Mouse (Mus musculus): ENCODE measurements around the gene Gm37240. TPM values are rescaled to one million over a fixed set of nuclear protein-coding genes. Genes with fewer than 3 reads are reported as not detected.

Gene Gm37240
- polyA plus RNA-seq, 1 experiment from 2014 or later = 11.4 TPM

DNA sequence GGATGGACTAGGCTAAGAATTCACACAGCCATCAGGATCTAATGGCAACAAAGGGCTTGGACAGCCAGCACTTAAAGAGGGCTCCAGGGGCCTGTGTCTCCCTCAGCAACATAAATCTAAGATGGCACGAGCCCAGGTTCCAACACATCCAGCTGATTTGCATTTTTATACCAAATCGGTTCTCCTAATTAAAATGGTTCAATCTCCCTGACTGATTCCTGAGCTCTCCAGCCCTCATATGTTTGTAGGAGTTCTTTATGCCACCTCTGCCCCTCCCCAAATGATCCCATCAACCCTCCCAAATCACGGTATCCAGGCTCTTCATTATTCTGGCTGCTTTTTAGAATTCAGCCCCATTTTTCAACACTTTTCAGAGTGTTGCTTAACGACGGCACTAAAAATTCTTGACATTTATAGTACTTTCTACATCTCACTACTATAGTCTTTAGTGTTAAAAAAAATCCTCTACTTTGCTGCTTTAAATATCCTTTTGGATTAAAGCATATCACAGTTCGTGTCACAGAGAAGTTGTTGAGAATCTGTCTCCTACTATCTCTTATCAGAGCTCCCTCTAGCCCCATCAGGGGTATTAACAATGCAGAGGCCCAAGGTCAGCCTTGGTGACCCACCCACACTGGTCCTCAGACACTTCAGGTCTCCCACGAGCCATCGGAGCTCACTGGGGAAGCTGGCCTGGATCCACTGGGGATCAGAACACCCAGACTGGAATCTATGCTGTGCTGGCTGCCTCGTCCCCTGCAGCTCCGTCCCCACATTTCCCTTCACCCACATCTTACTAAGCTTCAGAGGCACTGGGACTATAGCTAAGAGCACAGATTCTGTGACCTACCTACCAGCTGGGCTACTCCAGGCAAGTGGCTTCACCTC, 225.1 kb downstream of the Gm37240 start:
- H3K4me3 ChIP-seq (replicated peaks; ENCODE audit: low read length) = no peak overlapping the region
- no peak overlapping the region for H3K27ac ChIP-seq (ENCODE audit: low read length)
- no peaks in the 10 kb centered on the region for H3K4me1 ChIP-seq (ENCODE audit: control insufficient read depth, insufficient read depth, low read length)
- H3K9me3 ChIP-seq (replicated peaks; ENCODE audit: control insufficient read depth, low read length) = no peaks in the 10 kb centered on the region
- H3K4me2 ChIP-seq (ENCODE audit: low read depth, low read length) = no peak overlapping the region
- H3K27me3 ChIP-seq (ENCODE audit: control insufficient read depth, insufficient read depth, low read length) = no peaks in the 10 kb centered on the region
- ATAC-seq (ENCODE audit: insufficient read depth, low FRiP score) = no peak
- 69% methylated on average over 10 of the region's 10 CpGs for WGBS
- H3K9ac ChIP-seq (ENCODE audit: low read length) = no peak overlapping the region
- no peaks in the 10 kb centered on the region for H3K36me3 ChIP-seq (ENCODE audit: control insufficient read depth, insufficient read depth, low read length)

DNA sequence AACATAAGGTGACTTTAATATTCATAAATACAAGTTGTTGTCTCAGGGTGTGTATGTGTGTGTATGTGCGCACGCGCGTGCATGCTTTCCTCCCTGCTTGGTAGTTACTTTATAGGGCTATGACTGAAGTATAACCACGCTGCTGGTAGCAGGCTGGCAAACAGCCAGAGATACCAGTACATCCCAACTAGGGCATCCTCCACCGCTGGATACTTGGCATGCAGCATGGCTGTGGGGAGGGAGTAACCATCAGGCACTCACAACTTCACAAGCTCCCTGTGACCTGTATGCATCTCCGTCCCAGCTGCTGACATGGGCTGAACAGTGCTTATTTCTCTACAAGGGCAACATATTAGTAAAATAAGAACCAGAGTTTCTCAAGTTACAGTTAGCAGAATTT, 227.6 kb downstream of the Gm37240 start:
- Histone ChIP-seq H3K4me3 (replicated peaks; ENCODE audit: low read length) (no peak overlapping the region), H3K4me2 (ENCODE audit: low read depth, low read length) (no peak overlapping the region), H3K27me3 (ENCODE audit: control insufficient read depth, insufficient read depth, low read length) (no peaks in the 10 kb centered on the region), H3K9ac (ENCODE audit: low read length) (no peak overlapping the region), H3K4me1 (ENCODE audit: control insufficient read depth, insufficient read depth, low read length) (no peaks in the 10 kb centered on the region), H3K36me3 (ENCODE audit: control insufficient read depth, insufficient read depth, low read length) (no peaks in the 10 kb centered on the region), H3K9me3 (replicated peaks; ENCODE audit: control insufficient read depth, low read length) (no peaks in the 10 kb centered on the region), H3K27ac (ENCODE audit: low read length) (no peak overlapping the region)
- 85% methylated on average over 7 of the region's 7 CpGs for WGBS
- ATAC-seq (ENCODE audit: insufficient read depth, low FRiP score) = no peak

DNA sequence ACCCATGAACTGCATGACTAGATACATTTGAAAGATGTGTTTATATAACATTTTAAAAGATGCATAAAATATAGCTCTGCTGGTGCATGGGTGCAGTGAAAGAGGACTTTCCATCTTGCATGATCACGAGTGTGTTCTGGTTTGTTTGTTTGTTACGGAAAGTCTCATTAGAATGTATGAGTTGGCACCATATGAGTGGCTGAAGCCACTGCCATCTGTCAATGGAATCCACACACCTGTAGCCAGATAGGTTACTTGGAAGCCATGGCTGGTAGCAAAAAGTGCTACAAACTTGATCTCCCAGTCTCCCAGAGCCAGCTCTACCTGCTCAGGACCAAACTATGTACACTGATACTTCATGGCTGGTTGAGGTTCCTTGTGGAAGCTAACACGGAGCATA, 231.8 kb downstream of the Gm37240 start:
- 94% methylated on average over 3 of the region's 3 CpGs for WGBS
- ATAC-seq (ENCODE audit: insufficient read depth, low FRiP score) = no peak
- Histone ChIP-seq H3K4me2 (ENCODE audit: low read depth, low read length) (no peak overlapping the region), H3K4me3 (replicated peaks; ENCODE audit: low read length) (no peak overlapping the region), H3K27me3 (ENCODE audit: control insufficient read depth, insufficient read depth, low read length) (no peaks in the 10 kb centered on the region), H3K9me3 (replicated peaks; ENCODE audit: control insufficient read depth, low read length) (no peaks in the 10 kb centered on the region), H3K9ac (ENCODE audit: low read length) (no peak overlapping the region), H3K36me3 (ENCODE audit: control insufficient read depth, insufficient read depth, low read length) (no peaks in the 10 kb centered on the region), H3K4me1 (ENCODE audit: control insufficient read depth, insufficient read depth, low read length) (no peaks in the 10 kb centered on the region), H3K27ac (ENCODE audit: low read length) (no peak overlapping the region)

DNA sequence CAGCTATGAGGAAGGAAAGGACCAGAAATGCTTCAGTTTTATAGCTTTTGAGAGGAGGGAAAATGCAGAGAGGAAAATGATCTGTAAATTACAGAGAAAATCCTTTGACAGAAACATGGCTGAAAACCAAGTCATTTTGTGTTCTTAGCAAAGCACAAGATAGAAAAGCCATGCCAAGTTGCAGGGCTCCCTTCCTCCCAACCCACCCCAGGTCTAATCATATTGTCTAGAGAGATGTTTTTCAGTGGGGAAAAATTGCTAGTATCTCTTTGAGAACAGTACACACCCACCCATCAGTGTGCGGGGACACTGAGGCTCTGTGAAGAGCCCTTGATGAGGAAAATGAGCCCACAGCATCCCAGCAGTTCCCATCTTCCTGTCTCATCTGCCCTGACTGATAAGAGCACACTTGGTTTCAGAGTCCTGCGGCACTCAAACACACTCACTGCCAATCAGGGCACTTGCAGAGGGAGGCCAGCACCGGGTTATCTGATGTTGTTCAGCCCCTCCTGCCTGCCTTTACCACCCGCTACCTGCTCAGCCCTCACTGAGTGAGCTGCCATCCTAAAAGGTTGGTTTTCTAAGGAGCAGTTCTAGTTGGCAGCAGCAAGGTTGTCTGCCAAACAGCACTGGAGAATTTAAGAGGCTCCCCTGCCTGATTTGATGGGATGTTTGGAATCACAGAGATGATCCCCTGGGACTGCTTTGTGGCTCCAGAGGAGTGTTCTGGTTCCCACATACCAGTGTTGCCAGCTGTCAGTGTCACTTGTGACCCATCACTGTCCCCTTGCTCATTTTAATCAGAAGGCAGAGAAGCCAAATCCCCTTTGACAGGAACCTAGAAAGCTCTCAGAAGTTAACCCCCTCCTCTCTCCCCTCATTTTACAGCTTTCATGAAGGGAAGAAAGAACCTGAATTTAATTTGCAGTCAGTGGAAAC, 234.3 kb downstream of the Gm37240 start:
- H3K9me3 ChIP-seq (replicated peaks; ENCODE audit: control insufficient read depth, low read length) = no peaks in the 10 kb centered on the region
- H3K4me2 ChIP-seq (ENCODE audit: low read depth, low read length) = no peak overlapping the region
- ATAC-seq (ENCODE audit: insufficient read depth, low FRiP score) = no peak
- no peaks in the 10 kb centered on the region for H3K27me3 ChIP-seq (ENCODE audit: control insufficient read depth, insufficient read depth, low read length)
- no peaks in the 10 kb centered on the region for H3K36me3 ChIP-seq (ENCODE audit: control insufficient read depth, insufficient read depth, low read length)
- no peak overlapping the region for H3K9ac ChIP-seq (ENCODE audit: low read length)
- H3K27ac ChIP-seq (ENCODE audit: low read length) = no peak overlapping the region
- WGBS = 71% methylated on average over 4 of the region's 4 CpGs
- no peak overlapping the region for H3K4me3 ChIP-seq (replicated peaks; ENCODE audit: low read length)
- H3K4me1 ChIP-seq (ENCODE audit: control insufficient read depth, insufficient read depth, low read length) = no peaks in the 10 kb centered on the region

DNA sequence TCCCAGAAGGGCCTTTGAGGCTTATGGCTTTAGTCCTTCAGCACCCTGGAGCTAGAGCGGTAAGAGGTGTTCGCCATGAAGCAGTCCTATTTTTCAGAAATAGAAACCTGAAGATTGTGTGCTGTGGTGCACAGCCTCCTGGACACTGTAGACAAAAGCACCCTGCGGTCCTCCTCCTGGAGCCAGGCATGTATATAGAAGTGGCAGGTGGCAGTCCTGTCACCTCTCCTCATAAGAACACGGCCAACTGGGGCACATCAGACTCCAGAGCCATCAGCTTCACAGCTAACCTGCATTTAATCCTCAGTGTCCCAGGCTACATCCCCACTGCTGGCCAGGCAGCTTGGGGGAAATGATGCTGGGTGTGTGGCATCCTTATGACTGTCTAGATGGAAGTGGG, 238.1 kb downstream of the Gm37240 start:
- H3K36me3 ChIP-seq (ENCODE audit: control insufficient read depth, insufficient read depth, low read length) = no peaks in the 10 kb centered on the region
- H3K9me3 ChIP-seq (replicated peaks; ENCODE audit: control insufficient read depth, low read length) = no peaks in the 10 kb centered on the region
- 95% methylated on average over 4 of the region's 4 CpGs for WGBS
- ATAC-seq (ENCODE audit: insufficient read depth, low FRiP score) = no peak
- no peak overlapping the region for H3K27ac ChIP-seq (ENCODE audit: low read length)
- H3K4me1 ChIP-seq (ENCODE audit: control insufficient read depth, insufficient read depth, low read length) = no peaks in the 10 kb centered on the region
- H3K9ac ChIP-seq (ENCODE audit: low read length) = no peak overlapping the region
- H3K27me3 ChIP-seq (ENCODE audit: control insufficient read depth, insufficient read depth, low read length) = no peaks in the 10 kb centered on the region
- H3K4me2 ChIP-seq (ENCODE audit: low read depth, low read length) = no peak overlapping the region
- no peak overlapping the region for H3K4me3 ChIP-seq (replicated peaks; ENCODE audit: low read length)

DNA sequence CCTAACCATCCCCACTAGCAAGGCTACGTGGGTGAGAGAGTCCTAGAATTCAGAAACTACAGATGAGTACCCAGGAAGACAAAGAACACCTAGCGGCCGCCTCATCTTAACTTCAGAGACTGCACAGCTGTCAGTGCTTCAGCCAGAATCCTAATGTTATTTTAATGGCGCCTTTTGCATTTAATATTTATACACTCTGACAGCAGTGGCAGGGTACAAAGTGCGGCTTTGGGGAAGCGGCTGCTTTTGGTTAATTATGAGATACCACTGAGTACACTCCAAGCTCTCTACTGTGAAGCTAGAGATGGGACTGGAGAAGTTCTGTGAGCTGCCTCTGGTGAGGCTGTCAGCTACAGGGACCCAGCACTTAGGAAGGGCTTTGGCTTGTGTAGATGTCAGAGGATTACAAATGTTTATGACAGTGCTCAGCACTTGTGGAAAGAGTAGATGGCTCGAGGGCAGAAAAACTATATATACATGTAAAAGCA, 241.8 kb downstream of the Gm37240 start:
- no peaks in the 10 kb centered on the region for H3K27me3 ChIP-seq (ENCODE audit: control insufficient read depth, insufficient read depth, low read length)
- no peak for ATAC-seq (ENCODE audit: insufficient read depth, low FRiP score)
- no peak overlapping the region for H3K27ac ChIP-seq (ENCODE audit: low read length)
- no peak overlapping the region for H3K9ac ChIP-seq (ENCODE audit: low read length)
- H3K36me3 ChIP-seq (ENCODE audit: control insufficient read depth, insufficient read depth, low read length) = no peaks in the 10 kb centered on the region
- no peak overlapping the region for H3K4me2 ChIP-seq (ENCODE audit: low read depth, low read length)
- H3K4me1 ChIP-seq (ENCODE audit: control insufficient read depth, insufficient read depth, low read length) = no peaks in the 10 kb centered on the region
- H3K9me3 ChIP-seq (replicated peaks; ENCODE audit: control insufficient read depth, low read length) = no peaks in the 10 kb centered on the region
- no peak overlapping the region for H3K4me3 ChIP-seq (replicated peaks; ENCODE audit: low read length)
- WGBS = 56% methylated on average over 7 of the region's 7 CpGs

DNA sequence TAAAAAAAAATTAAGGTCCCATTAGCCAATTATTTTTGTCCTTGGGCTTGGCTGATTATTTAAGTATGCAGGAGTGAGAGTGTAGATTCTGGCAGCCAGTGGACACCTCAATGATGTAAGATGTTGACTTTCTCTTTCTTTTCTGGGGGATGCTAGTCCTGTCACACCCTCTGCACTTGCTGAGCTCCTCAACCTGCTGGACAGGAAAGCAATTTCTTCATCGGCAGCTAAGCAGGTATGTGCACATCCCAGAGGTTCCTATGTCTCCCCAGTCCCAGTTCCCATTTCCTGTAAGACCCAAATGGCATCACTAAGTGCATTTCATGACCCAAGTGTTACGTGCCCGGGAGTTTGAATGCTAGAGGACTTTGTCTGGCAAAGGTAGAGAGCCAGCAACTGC, 242.5 kb downstream of the Gm37240 start:
- no peak overlapping the region for H3K27ac ChIP-seq (ENCODE audit: low read length)
- no peaks in the 10 kb centered on the region for H3K4me1 ChIP-seq (ENCODE audit: control insufficient read depth, insufficient read depth, low read length)
- no peak overlapping the region for H3K4me3 ChIP-seq (replicated peaks; ENCODE audit: low read length)
- no peak overlapping the region for H3K9ac ChIP-seq (ENCODE audit: low read length)
- no peaks in the 10 kb centered on the region for H3K9me3 ChIP-seq (replicated peaks; ENCODE audit: control insufficient read depth, low read length)
- no peak for ATAC-seq (ENCODE audit: insufficient read depth, low FRiP score)
- no peaks in the 10 kb centered on the region for H3K36me3 ChIP-seq (ENCODE audit: control insufficient read depth, insufficient read depth, low read length)
- 85% methylated on average over 3 of the region's 3 CpGs for WGBS
- no peak overlapping the region for H3K4me2 ChIP-seq (ENCODE audit: low read depth, low read length)
- H3K27me3 ChIP-seq (ENCODE audit: control insufficient read depth, insufficient read depth, low read length) = no peaks in the 10 kb centered on the region

DNA sequence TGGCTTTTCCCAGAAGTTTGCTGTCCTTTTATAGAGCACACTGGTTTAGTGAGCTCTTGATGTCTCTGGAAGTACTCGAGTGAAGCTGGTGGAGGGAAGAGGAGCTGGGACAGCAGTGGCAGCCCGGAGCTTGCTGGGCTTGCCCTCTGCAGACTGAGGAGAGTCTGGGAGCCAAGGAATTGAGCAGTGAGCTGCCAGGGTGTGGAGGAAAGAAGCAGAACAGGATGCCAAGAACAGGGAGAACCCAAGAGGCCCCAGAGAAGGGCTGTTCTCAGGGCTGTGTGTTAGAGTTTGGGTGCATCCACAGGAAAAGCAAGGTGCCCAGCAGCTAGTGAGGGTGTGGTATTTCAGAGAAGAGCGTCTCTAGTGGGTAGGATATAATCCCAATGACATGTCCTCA, 245.6 kb downstream of the Gm37240 start:
- no peak for ATAC-seq (ENCODE audit: insufficient read depth, low FRiP score)
- 81% methylated on average over 3 of the region's 3 CpGs for WGBS
- H3K27ac ChIP-seq (ENCODE audit: low read length) = peak overlapping the region; percentile 38; the same call in 1 of the 2 replicates
- no peaks in the 10 kb centered on the region for H3K9me3 ChIP-seq (replicated peaks; ENCODE audit: control insufficient read depth, low read length)
- no peak overlapping the region for H3K4me3 ChIP-seq (replicated peaks; ENCODE audit: low read length)
- H3K4me2 ChIP-seq (ENCODE audit: low read depth, low read length) = no peak overlapping the region
- no peak overlapping the region for H3K9ac ChIP-seq (ENCODE audit: low read length)
- no peaks in the 10 kb centered on the region for H3K27me3 ChIP-seq (ENCODE audit: control insufficient read depth, insufficient read depth, low read length)
- no peaks in the 10 kb centered on the region for H3K4me1 ChIP-seq (ENCODE audit: control insufficient read depth, insufficient read depth, low read length)
- H3K36me3 ChIP-seq (ENCODE audit: control insufficient read depth, insufficient read depth, low read length) = no peaks in the 10 kb centered on the region
